In the genomic region with DNA sequence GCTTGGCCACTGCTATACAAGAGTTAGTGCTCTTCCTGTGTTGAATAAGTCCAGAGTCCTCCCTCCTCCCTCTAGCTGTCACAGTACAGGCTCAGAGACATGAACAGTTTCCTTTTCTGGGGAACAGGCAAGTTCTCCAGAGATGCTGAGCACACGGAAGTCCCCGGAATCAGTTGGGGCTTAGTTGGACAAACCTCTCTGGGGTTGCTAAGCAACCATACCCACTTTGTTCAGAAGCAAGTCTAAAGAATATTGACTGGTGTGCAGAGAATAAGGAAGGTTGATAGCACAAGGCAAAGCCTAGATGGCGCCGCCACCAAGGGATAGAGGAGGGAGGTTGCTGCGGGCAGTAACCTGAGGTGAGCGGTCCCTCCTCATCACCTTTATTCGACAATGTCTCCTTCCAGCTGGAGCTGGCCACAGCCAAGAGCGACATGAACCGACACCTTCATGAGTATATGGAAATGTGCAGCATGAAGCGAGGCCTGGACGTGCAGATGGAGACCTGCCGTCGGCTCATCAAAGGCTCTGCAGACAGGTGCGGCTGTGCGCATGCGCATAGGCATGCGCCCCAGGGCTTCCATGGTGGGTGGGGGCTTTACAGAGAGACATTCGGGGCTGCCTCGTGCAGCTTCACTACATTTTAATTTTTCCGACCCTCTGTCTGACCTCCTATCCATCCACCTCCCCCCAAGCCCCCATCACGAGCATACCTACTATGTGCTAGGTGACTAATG, we compare ENCODE assay signal across 26 mouse cellular contexts. TPM values are rescaled to one million over a fixed set of nuclear protein-coding genes. Genes with fewer than 3 reads are reported as not detected.
DNase-seq lines count a peak whose midpoint lies in the region; ATAC-seq and TF ChIP-seq lines count a peak whose summit lies in the region.
"Had no signal": no experiment of that assay in that cellular context is flagged by ENCODE, and none has a peak within 500 bp of the region (broad histone marks: within the 10 kb centered on the region; RNA-seq: fewer than 3 reads in every experiment).

No protein-coding gene starts in this region.

- no peaks in the 10 kb centered on the region for H3K79me2 ChIP-seq in CH12.LX (replicated peaks; ENCODE audit: control insufficient read depth, extremely low read depth, insufficient read depth, poor library complexity, severe bottlenecking)

- H3K9ac ChIP-seq in liver, embryonic 12.5 days, result no peak overlapping the region
- no peak overlapping the region for H3K9ac ChIP-seq in CH12.LX (ENCODE audit: insufficient read depth, low read depth)
- H3K9ac ChIP-seq: embryonic facial prominence, embryonic 13.5 days; heart, embryonic 12.5 days; hindbrain, embryonic 14.5 days; intestine, embryonic 15.5 days; limb, embryonic 15.5 days; lung, embryonic 15.5 days; midbrain, embryonic 12.5 days had no signal

- in situ Hi-C loops in CH12.LX (cut with MboI; ENCODE audit: low pct_ligation_motif_present, low pct_unique_long_range_greater_than_20kb, low sequenced_read_pairs), result loop anchor here (5.0 kb wide), 1 partner anchor 37 kb away; no protein-coding TSS in a partner anchor

- 83% methylated on average over 21 of the region's 21 CpGs for WGBS in liver, embryonic 12.5 days (ENCODE audit: insufficient replicate concordance)

- H3K4me2 ChIP-seq in liver, embryonic 12.5 days, result peak overlapping the region; percentile 88; the same call in 1 of the 2 replicates
- no peak overlapping the region for H3K4me2 ChIP-seq in CH12.LX (ENCODE audit: insufficient read depth, low read depth, poor library complexity, severe bottlenecking)
- H3K4me2 ChIP-seq: embryonic facial prominence, embryonic 13.5 days; hindbrain, embryonic 14.5 days; intestine, embryonic 15.5 days; limb, embryonic 15.5 days; lung, embryonic 15.5 days had no signal

- no peaks in the 10 kb centered on the region for H3K27me3 ChIP-seq in liver, embryonic 12.5 days (replicated peaks)
- peaks cover 2% of the 10 kb centered on the region for H3K27me3 ChIP-seq in CH12.LX (replicated peaks)
- H3K27me3 ChIP-seq: embryonic facial prominence, embryonic 13.5 days; heart, embryonic 12.5 days; intestine, embryonic 15.5 days; limb, embryonic 15.5 days; lung, embryonic 15.5 days; midbrain, embryonic 12.5 days had no signal

- H3K9me3 ChIP-seq in liver, embryonic 12.5 days (replicated peaks), result 0 out of 2 replicates have a peak, but pooled peaks cover 5% of the 10 kb centered on the region
- H3K9me3 ChIP-seq in CH12.LX (replicated peaks; ENCODE audit: low read length), result peaks cover 18% of the 10 kb centered on the region
- H3K9me3 ChIP-seq: intestine, embryonic 15.5 days; limb, embryonic 15.5 days; lung, embryonic 15.5 days had no signal

- no peak for TF ChIP-seq EP300 in CH12.LX (IDR thresholded peaks at IDR 0.05; ENCODE audit: low read length)

- H3K4me1 ChIP-seq in liver, embryonic 12.5 days, result peaks cover 33% of the 10 kb centered on the region
- peaks cover 6 to 20% of the 10 kb centered on the region in 2 experiments for H3K4me1 ChIP-seq in CH12.LX (ENCODE audit: control insufficient read depth in 1 of 2, insufficient read depth in 2 of 2)
- H3K4me1 ChIP-seq: intestine, embryonic 15.5 days had no signal

- TF ChIP-seq CTCF in CH12.LX (conservative IDR thresholded peaks at IDR 0.05 in 1 of 2, IDR thresholded peaks at IDR 0.05 in 1 of 2; ENCODE audit: low read depth in 2 of 2, low read length in 2 of 2), result 0 out of 4 replicates have a peak, but pooled peaks of 1 of the 2 experiments have one; percentile 23

- no peak overlapping the region for H3K27ac ChIP-seq in liver, embryonic 12.5 days
- no peak overlapping the region for H3K27ac ChIP-seq in CH12.LX (ENCODE audit: insufficient read depth, low read depth)
- H3K27ac ChIP-seq: embryonic facial prominence, embryonic 13.5 days; hindbrain, embryonic 14.5 days; intestine, embryonic 15.5 days; limb, embryonic 15.5 days; lung, embryonic 15.5 days; macrophage; midbrain, embryonic 12.5 days had no signal

- peak; percentile 8 for TF ChIP-seq RAD21 in CH12.LX (IDR thresholded peaks at IDR 0.05; ENCODE audit: low read depth, low read length)

- no peak for ATAC-seq in liver, embryonic 12.5 days
- ATAC-seq in granulocyte monocyte progenitor cell, adult 5-6 weeks (replicated peaks; ENCODE audit: poor library complexity, severe bottlenecking), result no peak
- ATAC-seq: forebrain, embryonic 14.5 days; intestine, embryonic 15.5 days had no signal

- peaks cover 40% of the 10 kb centered on the region for H3K36me3 ChIP-seq in liver, embryonic 12.5 days
- H3K36me3 ChIP-seq in CH12.LX (replicated peaks in 1 of 2; ENCODE audit: control insufficient read depth in 1 of 2, insufficient read depth in 1 of 2, low read length in 1 of 2), result no peaks in the 10 kb centered on the region

- no peak overlapping the region for H3K4me3 ChIP-seq in liver, embryonic 12.5 days
- no peak overlapping the region for H3K4me3 ChIP-seq in CH12.LX (replicated peaks in 1 of 3; ENCODE audit: low read depth in 2 of 3, low read length in 2 of 3, poor library complexity in 1 of 3)
- H3K4me3 ChIP-seq: embryonic facial prominence, embryonic 13.5 days; heart, embryonic 12.5 days; intestine, embryonic 15.5 days; limb, embryonic 15.5 days; lung, embryonic 15.5 days; midbrain, embryonic 12.5 days had no signal

- dilution Hi-C loops in CH12.LX (cut with MboI; ENCODE audit: extremely low pct_ligation_motif_present, extremely low pct_unique_long_range_greater_than_20kb, low sequenced_read_pairs), result no loop called here

- DNase-seq in liver (no peak), A20 (ENCODE audit: low read depth, low spot score) (peak; percentile 24), CH12.LX (ENCODE audit: extremely low read depth) (no peak), ZHBTc4 (ENCODE audit: low read depth, low spot score) (peak; percentile 89)
- DNase-seq in ovary, postnatal 14 days (ENCODE audit: low spot score), result no peak
- DNase-seq: adrenal gland, adult 8-10 months; kidney, postnatal 10 days; thymus, adult 18-20 months; thymus, postnatal 4 days had no signal

- no peak for TF ChIP-seq POLR2A in CH12.LX (IDR thresholded peaks at IDR 0.05; ENCODE audit: low read depth, low read length)

TF ChIP-seq in CH12.LX, 34 proteins besides CTCF, POLR2A, EP300 and RAD21:
- TF ChIP-seq ELF1 (IDR thresholded peaks at IDR 0.05; ENCODE audit: low read depth, low read length) (no peak), KAT2A (IDR thresholded peaks at IDR 0.05; ENCODE audit: insufficient replicate concordance, low read length) (no peak), GABPA (IDR thresholded peaks at IDR 0.05; ENCODE audit: insufficient replicate concordance, low read depth, low read length) (no peak), UBTF (IDR thresholded peaks at IDR 0.05; ENCODE audit: low read depth, low read length) (no peak), PAX5 (IDR thresholded peaks at IDR 0.05; ENCODE audit: low read length) (no peak), USF1 (IDR thresholded peaks at IDR 0.05; ENCODE audit: low read depth, low read length) (no peak), ZKSCAN1 (IDR thresholded peaks at IDR 0.05; ENCODE audit: borderline replicate concordance, low read depth, low read length) (peak; percentile 31)

RNA-seq across cellular contexts. Expression of a gene that starts 8.0 kb away (rescaled TPM):
- polyA plus RNA-seq in liver, embryonic 12.5 days (2016; fragmentation: Nextera tagmentation; extraction: Ambion mirVana), result 49.4 and 52.0 TPM in 2 replicates
- total RNA-seq in CH12.LX (2012; rRNA removed) (14.3 and 18.0 TPM in 2 replicates), CH12.LX (2014; rRNA removed) (5.5 and 6.5 TPM in 2 replicates)
- 6.1 and 6.5 TPM in 2 replicates for polyA plus RNA-seq in CH12.LX (2012; ENCODE audit: insufficient read length, low read depth)
- 29.7 and 30.9 TPM in 2 replicates for total RNA-seq in granulocyte monocyte progenitor cell, adult 5-6 weeks (2014; fragmentation: Nextera tagmentation)
- 18.9 and 20.1 TPM in 2 replicates for total RNA-seq in granulocyte monocyte progenitor cell, adult 5-6 weeks (2017)

RNA-seq across cellular contexts. Expression of a gene that starts 11.7 kb away (rescaled TPM):
- not detected in 2 replicates for polyA plus RNA-seq in liver, embryonic 12.5 days (2016; fragmentation: Nextera tagmentation; extraction: Ambion mirVana)
- not detected in 2 replicates for total RNA-seq in CH12.LX (2012; rRNA removed)
- total RNA-seq in CH12.LX (2014; rRNA removed), result not detected in 2 replicates
- polyA plus RNA-seq in CH12.LX (2012; ENCODE audit: insufficient read length, low read depth), result not detected in 2 replicates
- not detected in 2 replicates for total RNA-seq in granulocyte monocyte progenitor cell, adult 5-6 weeks (2014; fragmentation: Nextera tagmentation)
- not detected in 2 replicates for total RNA-seq in granulocyte monocyte progenitor cell, adult 5-6 weeks (2017)
- total RNA-seq: gastrocnemius, adult 18-20 months; heart, postnatal 25 days; layer of hippocampus, adult 8-10 months; left cerebral cortex, postnatal 36 days had no signal
- polyA plus RNA-seq: brain, embryonic 14.5 days; embryonic facial prominence, embryonic 13.5 days; forebrain, embryonic 14.5 days; gonadal fat pad, adult 2 months; heart, embryonic 12.5 days; hindbrain, embryonic 14.5 days; intestine, embryonic 15.5 days; limb, embryonic 15.5 days; lung, embryonic 15.5 days; macrophage; midbrain, embryonic 12.5 days had no signal

RNA-seq across cellular contexts. Expression of a gene that starts 38.6 kb away (rescaled TPM):
- polyA plus RNA-seq in liver, embryonic 12.5 days (2016; fragmentation: Nextera tagmentation; extraction: Ambion mirVana), result not detected in 2 replicates
- total RNA-seq in CH12.LX (2012; rRNA removed), result not detected in 2 replicates
- not detected in 2 replicates for total RNA-seq in CH12.LX (2014; rRNA removed)
- not detected in 2 replicates for polyA plus RNA-seq in CH12.LX (2012; ENCODE audit: insufficient read length, low read depth)
- total RNA-seq in granulocyte monocyte progenitor cell, adult 5-6 weeks (2014; fragmentation: Nextera tagmentation), result not detected in 2 replicates
- not detected in 2 replicates for total RNA-seq in granulocyte monocyte progenitor cell, adult 5-6 weeks (2017)
- total RNA-seq: adrenal gland, adult 8-10 months; gastrocnemius, adult 18-20 months; heart, postnatal 25 days; layer of hippocampus, adult 8-10 months; left cerebral cortex, postnatal 36 days had no signal
- polyA plus RNA-seq: embryonic facial prominence, embryonic 13.5 days; forebrain, embryonic 14.5 days; gonadal fat pad, adult 2 months; hindbrain, embryonic 14.5 days; intestine, embryonic 15.5 days; lung, embryonic 15.5 days; macrophage; midbrain, embryonic 12.5 days had no signal

Comparison
In these comparisons a context has a peak if more than half of its experiments do, and no peak if none do; other contexts are left out.
1. DNase-seq: peak in A20 (single experiment) and ZHBTc4 (single experiment); none in liver (single experiment), CH12.LX (single experiment) and ovary, postnatal 14 days (single experiment).